Mouse (Mus musculus) hematopoietic stem cell, adult 5-6 weeks (primary cell): ENCODE measurements around the gene Il20rb. TPM values are rescaled to one million over a fixed set of nuclear protein-coding genes. Genes with fewer than 3 reads are reported as not detected.

Experiments used
- ATAC-seq, 2 experiments: fragments of 125-278 bp in 1 of 2; replicated peaks in 1 of 2; 2 replicates each; pipeline ENCODE4 v1.8.0; 2016 to 2017; ENCODE audit warnings: inconsistent platforms in 2 of 2, mild to moderate bottlenecking in 2 of 2, moderate number of reproducible peaks in 2 of 2, low read depth in 1 of 2, moderate TSS enrichment in 1 of 2; ENCODE audit not compliant: low FRiP score in 2 of 2, poor library complexity in 2 of 2, severe bottlenecking in 2 of 2, insufficient read depth in 1 of 2, low TSS enrichment in 1 of 2
- total RNA-seq: library from RNA; stranded (forward); fragments of 172-1452, 232-1000 nt; gene quantifications from 2 replicates; pipeline ENCODE4 v1.2.3, GENCODE M21; 2017

Gene Il20rb
- total RNA-seq, 1 experiment from 2014 or later: 1.2 TPM

DNA sequence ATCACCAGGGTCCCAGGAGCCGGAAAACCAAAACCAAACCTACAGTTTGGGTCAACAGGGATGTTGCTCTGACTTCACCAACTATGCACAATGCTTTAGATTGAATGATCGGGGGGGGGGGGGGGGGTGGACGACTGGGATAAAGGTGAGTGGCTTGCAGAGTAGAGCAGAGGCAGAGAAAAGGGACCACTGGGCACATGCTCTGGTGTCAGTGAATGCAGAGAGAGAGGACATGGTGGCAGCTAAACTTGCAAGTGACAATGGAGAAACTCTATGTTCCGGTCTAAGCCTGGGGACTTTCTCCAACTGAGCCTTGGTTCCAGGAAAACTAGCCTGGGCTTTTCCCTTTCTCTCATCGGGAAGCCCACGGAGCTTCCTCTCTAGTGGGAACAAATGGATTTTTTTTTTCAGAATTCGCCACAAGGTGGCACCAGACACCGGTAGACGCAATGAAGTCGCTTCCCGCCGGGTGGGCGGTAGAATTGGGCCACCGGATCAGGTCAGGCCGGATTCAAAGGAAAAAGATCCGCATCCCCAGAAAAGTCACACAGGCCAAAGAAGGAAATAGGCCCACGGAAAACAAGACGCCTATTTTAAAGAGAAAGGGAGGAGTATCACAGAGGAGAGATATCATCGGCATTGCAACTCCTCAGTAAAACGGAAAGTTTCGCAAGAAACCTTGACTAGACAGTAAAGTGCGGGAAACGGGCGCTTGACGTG, 32.5 kb downstream of the Il20rb start:
- peak; percentile 40 to 54; a peak in 1 of 4 replicates for ATAC-seq

DNA sequence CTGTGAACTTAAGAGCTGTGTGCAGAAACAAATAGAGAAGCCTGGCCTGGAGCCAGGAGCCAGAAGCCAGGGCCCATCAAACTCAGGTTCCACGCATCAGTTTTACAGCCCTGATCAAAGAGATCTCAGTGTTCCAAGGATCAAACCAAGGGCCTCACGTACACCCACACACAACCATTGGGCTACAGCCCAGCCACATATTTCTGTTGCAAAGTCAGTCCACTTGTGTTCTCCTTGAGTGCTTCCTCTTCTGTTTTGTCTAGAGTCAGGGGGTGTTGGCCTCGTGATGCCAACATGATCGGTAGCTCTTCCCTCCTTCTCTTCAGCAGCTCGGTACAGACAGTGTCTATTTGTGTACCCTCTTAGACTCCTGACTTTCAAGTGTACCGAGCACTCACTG, 34.2 kb downstream of the Il20rb start:
- ATAC-seq: peak; percentile 17 to 25; a peak in 1 of 4 replicates

DNA sequence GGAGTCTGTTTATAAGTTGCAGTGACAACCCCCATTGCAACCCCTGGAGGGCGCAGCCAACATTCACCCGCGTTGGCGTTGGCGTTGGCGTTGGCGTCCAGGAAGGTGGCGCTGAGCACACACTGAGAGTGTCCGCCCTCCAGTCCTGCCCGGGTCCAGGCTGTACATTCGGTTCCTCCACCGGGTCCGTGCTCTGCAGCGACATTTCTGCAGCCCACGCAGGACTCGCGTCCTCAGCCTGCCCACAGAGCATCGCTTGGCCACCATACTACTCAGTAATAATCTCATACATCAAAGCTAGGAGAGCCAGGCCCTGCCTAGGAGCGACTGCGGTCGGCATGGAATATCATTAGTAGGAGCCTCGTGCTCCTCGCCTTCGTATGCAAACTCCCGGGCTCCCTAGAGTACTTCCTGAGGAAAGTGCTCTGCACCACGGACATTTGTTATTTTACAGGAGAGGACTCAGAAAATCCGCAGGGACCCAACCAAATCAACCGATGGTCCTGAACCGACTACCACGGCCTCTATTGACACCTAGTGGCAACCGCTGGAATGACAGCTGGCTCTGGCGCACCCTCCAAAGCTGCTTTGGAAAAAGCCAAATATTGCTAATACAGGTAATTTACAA, 40.4 kb downstream of the Il20rb start:
- ATAC-seq: peak; percentile 84 to 90

DNA sequence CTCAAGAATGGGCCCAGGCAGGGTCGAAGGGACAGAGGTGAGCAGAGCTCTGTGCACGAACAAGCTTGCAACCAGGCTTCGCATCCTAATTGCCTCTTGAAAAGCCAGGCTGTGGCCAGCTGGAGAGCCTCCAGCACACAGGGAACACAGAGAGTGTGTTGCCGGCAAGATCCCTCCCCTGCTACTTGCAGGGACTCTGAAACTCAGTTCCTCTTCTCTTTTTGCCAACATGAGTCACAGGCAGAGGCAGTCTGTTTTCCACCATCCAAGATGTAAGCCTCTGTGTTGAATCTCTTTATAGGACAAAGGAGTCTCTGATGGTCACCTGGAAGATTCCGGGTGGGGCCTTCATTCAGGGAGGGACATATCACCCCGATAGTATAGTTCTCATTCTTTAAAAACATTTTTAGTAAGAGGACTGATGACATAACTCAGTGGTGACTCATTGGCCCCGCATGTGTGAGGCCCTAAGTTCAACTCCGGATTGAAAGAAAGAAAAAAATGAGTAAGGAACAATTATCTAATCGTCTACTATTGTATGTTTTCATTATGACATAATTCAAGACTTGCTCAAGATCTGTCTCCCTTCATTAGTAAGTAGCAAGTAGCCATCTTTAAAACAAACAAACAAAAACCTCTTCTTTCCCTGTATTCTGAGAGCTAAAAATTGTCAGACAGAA, 46.3 kb downstream of the Il20rb start:
- peak in 1 of 2 experiments; percentile 37; a peak in 1 of 4 replicates for ATAC-seq

DNA sequence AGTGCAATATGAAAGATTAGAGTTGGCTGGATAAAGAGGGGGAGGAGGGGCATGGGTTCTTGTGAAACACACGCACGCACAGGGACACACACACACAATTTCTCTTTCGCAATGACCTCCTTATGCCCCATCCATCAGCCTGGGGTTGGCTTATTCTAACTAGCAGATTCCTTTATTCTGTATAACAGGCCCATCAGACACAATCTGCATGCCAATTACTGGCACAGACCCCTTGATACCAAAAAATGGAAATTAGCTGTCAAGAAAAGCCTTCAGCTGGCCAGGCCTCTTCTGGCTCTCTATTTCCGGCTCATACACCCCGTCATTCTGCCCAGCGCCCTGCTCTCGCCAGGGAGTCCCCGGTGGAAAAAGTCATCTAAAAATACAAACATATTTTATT, 47.1 kb downstream of the Il20rb start:
- ATAC-seq: no peak

DNA sequence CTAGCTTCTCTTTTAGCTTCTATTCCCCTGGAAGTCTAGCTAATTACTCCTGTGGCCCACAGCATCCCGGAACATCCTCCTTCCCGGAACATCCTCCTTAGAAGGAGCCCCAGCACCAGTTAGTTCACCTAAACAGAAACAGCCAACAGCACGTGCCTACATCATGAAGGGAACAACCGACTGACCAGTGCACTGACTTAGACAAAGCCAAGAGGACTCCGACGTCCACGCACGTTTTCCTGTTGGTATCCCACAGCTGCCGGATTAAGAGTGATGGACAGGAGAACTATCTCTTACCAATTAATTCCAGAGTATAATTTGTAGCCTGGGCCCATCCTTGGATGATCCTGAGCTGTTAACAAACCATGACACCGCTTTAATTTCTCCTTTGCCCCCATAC, 47.6 kb downstream of the Il20rb start:
- ATAC-seq: no peak

DNA sequence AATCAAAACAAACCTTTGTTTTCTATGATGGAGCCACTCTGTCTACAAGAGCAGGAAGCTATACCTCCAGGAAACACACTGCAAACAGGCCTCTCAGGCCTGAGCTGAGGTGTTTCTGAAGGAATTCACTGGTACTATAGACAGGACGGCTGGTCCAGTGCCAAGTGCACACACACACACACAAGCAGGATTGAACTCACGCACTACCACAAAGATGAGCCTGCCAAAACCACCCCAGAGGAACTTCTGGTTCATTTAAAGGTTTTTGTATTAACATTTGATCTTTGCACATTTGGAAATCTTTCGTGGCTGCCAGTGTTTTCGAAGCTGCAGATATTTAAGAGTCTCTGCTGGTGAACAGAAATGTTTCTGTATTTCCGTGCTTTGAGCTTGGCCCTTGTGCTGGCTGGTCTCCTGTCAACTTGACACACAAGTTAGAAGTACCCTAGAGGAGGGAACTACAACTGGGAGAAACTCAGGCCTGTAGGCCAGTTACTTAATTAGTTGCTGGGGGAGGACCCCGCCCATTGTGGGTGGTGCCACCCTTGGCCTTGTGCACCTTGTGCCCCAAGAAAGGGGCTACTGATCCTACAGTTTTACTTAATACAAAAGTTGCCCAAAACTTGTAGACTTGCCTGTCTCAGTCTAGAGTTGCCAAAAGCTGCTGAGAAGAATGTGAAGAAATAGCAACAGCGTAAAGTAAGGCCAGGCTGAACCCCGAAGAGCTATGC, 49.6 kb downstream of the Il20rb start:
- ATAC-seq: no peak

DNA sequence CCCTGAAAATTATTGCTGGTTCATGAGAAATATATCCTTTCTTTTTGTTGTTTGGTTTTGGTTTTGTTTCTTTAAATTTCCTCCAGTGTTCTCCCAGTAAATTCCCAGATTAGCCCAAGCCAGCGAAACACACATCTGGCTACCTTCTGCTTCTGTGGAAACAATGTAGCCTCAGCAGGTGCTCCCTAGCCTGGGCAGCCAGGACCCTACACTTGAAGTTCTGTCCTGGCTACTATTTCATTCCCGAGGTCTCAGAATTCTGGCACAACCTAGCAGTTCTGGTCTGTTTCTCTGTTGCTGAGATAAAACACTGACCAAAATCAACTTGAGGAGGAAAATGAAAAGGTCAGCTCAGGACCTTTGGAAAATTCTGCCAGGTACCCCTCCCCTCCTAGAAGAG, 55.2 kb downstream of the Il20rb start:
- ATAC-seq: no peak

DNA sequence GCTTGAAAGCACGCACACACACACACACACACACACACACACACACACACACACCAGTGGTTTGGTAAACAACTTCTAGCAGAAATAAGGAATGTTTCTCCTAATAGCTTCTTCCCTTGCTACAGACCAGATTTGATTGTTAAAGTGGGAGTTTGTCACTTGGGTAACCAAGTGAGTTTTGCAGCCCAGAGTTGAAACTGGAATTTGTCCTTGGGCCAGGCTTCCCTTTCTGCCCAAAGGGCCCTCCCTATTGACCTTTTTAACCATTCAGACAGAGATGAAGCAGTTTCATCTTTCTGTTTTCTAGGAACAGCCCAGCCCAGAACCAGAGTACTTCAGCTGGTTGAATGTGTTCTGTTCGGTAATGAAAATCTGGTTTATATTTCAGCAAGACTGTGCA, 55.7 kb downstream of the Il20rb start:
- no peak for ATAC-seq

DNA sequence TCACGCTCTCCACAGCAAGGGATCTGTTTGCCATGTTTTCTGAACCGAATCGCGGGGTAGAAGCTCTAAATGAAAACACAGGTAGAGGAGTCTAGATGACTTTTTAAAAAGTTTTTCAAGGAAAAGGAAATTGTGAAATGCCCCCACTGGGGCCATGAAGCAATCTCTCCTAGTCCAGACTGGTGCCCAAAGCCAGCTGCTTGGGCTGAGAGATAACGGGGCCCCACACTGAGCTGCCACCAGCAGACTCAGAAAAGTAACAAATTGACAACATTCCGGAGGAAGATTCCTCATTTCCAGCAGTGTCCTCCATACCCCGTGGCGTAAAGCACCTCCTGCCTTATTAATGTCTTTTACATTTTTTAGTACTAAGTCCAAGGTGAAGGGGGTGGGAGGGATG, 66.9 kb downstream of the Il20rb start:
- no peak for ATAC-seq

DNA sequence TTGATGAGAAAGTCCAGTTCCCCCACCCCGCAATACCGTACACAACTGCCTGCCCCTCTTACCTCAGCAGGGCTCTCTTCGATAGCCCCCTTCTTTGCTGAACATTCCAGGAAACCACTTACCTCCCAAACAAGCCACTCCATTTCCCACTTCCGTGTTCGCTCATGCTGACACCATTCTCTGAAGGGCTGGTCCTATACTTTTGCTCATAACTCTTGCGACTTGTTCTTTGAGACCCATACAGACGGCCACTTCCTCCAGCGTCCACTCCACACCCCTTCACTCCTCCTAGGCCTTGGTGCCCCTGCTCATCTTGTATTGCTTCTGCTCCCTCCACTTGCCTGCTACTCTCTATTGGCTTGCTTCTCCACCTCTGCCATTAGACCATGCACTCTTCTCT, 67.5 kb downstream of the Il20rb start:
- ATAC-seq: no peak

DNA sequence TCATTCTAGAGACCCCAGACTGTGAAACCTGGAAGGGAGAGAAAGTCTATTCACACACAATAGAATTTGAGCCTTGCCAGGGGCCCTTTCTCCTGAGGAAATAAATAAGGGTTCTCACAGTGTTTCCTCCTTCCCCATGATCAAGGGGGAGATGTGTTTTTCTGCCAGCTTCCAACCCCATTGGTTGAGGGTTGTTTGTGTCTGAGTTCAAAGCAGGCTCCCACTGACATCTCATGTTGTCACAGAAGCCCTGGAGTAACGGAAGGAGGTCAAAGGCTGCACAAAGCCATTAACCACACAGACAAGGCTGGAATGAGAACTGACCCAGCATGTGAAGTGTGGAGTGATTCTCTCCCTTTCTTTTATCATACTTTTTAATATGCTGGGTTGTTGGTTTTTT, 69.8 kb downstream of the Il20rb start:
- ATAC-seq: no peak

DNA sequence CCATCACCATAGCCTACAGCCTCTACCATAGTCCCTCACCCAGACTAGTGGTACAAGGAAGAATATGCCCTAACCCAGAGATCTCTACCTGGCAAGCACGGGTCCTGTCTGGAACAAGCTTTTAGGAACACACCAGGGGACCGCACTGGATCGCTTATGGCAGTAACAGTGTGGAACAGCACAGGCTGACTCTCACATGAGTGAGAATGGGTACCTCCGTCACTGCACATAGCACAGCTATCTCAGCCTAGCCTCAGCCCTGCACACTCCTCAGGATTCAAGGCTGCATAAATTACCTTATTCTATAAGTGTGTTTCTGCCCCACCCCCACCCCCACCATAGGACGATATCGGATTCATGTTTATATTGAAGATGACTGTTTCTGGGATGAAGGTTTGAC, 70.3 kb downstream of the Il20rb start:
- ATAC-seq: no peak

DNA sequence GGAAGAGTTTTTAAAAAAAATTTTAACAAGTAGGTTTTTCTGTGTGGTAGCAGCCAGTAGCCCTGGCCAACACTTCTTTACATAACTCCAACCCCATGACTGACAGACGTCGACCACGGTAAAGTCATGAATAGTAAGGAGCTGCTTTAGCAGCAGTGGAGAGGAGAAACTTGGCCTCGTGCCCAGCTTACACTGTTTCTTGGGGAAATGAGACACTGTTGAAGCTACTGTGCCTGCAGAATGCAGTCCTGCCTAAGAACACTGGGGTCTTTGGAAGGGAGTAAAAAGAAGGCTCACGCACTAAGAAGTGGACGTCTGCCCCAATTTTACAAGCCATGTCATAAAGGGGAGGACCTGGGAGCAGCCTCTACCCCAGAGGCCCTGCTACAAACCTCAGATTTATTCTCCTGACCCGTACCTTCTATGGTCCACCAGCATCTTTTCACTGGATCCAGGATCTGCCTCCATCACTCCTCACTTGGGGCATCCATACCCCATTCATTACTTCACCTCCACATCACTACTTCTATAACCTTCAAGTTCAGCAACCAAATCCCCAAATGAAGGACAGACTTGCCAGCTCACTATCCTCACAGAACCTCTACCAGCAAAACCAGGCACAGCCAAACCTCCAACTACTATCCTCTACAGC, 71.1 kb downstream of the Il20rb start:
- ATAC-seq: no peak
